Mouse (Mus musculus): ENCODE measurements at regions not wholly inside any gene's neighbourhood (a gene's known extent, or its start where the extent isn't known, plus 50 kb on each side); places are given as distances from the start of the nearest gene placed in this dataset.

DNA sequence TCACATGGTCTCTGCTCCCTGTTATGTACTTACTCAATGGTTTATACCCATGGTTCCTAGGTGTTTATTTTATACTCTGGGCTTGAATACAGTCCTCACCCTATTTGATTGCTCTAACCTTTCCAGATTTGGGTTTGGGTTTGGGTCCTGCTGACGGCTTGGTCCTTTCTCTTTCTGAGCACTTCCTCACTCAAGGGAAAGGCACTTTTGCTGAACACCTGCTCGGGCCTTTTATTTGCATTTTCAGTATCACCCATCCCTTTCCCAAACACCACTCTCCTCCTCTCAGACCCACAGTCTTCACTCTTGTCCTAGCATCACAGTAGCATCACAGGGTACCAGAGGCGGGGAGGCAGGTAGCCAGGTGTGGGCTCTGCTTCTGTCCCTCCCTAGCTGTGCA lies 113.7 kb upstream of the Id2 start:
- Histone ChIP-seq H3K36me3 (ENCODE audit: insufficient read depth, low read length) (no peaks in the 10 kb centered on the region), H3K4me1 (ENCODE audit: insufficient read depth, low read length) (no peaks in the 10 kb centered on the region), H3K27me3 (ENCODE audit: insufficient read depth, low read length) (no peaks in the 10 kb centered on the region), H3K9ac (replicated peaks; ENCODE audit: low read length) (no peak overlapping the region), H3K4me3 (ENCODE audit: low read length) (no peak overlapping the region), H3K4me2 (ENCODE audit: low read depth, low read length) (no peak overlapping the region), H3K9me3 (ENCODE audit: low read length) (no peaks in the 10 kb centered on the region), H3K27ac (no peak overlapping the region)
- ATAC-seq (no peak), DNase-seq (ENCODE audit: low spot score) (no peak)
- WGBS, result 88% methylated on average over 3 of the region's 3 CpGs
- no peak for TF ChIP-seq CTCF (IDR thresholded peaks at IDR 0.05; ENCODE audit: low read depth)

DNA sequence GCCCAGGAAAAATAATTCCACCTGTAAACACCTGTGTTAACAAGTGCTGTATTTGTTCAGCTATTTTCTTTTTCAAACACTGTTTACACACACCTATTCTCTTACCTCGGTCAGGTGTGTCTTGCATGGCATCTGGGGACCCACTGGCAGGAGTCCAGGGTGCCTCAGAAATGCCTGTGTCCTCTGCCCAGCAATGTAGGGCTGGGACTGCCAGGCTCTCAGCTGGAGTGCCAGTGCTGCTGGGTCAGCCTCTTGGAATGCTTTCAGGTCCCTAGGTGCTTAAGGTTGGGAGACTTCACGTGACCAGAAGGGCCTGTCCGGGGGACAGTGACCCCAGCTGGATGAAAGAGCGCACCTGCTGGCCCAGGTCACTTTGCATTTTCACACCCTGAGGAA lies 112.4 kb upstream of the Id2 start:
- Histone ChIP-seq H3K9me3 (ENCODE audit: low read length) (no peaks in the 10 kb centered on the region), H3K9ac (replicated peaks; ENCODE audit: low read length) (no peak overlapping the region), H3K4me3 (ENCODE audit: low read length) (no peak overlapping the region), H3K4me2 (ENCODE audit: low read depth, low read length) (no peak overlapping the region), H3K36me3 (ENCODE audit: insufficient read depth, low read length) (no peaks in the 10 kb centered on the region), H3K27me3 (ENCODE audit: insufficient read depth, low read length) (no peaks in the 10 kb centered on the region), H3K27ac (no peak overlapping the region), H3K4me1 (ENCODE audit: insufficient read depth, low read length) (no peaks in the 10 kb centered on the region)
- DNase-seq (ENCODE audit: low spot score) (no peak), ATAC-seq (no peak)
- TF ChIP-seq CTCF (IDR thresholded peaks at IDR 0.05; ENCODE audit: low read depth), result no peak
- WGBS, result 25% methylated on average over 4 of the region's 4 CpGs

GRCm38 (mm10) chr12:25208670-25209332 lies 111.9 kb upstream of the Id2 start:
- ATAC-seq, result no peak; the same call in 1 of the 2 replicates
- H3K4me3 ChIP-seq (ENCODE audit: low read length), result no peak overlapping the region
- no peak overlapping the region for H3K9ac ChIP-seq (replicated peaks; ENCODE audit: low read length)
- H3K4me1 ChIP-seq (ENCODE audit: insufficient read depth, low read length), result no peaks in the 10 kb centered on the region
- no peaks in the 10 kb centered on the region for H3K36me3 ChIP-seq (ENCODE audit: insufficient read depth, low read length)
- H3K4me2 ChIP-seq (ENCODE audit: low read depth, low read length), result no peak overlapping the region
- no peaks in the 10 kb centered on the region for H3K9me3 ChIP-seq (ENCODE audit: low read length)
- no peak for TF ChIP-seq CTCF (IDR thresholded peaks at IDR 0.05; ENCODE audit: low read depth)
- 34% methylated on average over 11 of the region's 11 CpGs for WGBS
- peak; percentile 23 for DNase-seq (ENCODE audit: low spot score)
- H3K27me3 ChIP-seq (ENCODE audit: insufficient read depth, low read length), result no peaks in the 10 kb centered on the region
- no peak overlapping the region for H3K27ac ChIP-seq

DNA sequence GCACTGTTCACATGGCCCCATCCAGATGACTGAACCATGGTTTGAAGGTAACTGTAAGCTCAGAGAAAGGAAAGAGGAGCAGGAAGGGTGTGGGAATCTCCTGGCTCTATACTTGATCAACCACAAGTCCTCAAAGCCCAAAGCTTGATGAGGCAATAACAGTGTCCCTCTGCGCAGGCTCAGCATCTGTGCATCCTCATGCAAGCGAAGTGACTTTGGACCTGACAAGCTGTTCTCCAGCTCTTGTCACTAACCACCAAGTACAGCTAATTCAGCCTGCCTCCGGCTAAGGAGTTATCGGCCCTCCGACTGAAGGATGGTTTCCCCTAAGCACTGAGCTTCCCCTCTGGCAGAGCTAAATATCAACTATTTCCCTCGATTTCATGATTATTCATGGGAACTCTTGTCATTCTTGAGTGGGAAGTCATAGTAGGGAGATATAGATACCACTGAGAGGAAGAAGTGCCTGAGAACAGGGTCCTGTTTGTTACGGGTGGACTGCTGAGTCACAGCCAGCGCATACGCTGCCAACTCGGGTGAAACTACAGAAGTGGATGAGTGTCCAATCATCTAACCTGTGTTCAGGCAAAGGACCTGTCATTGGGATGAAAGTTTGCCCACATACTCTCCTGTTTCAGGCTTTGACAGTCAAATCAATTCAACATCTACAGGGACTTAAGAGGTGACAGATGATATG lies 106.6 kb upstream of the Id2 start:
- Histone ChIP-seq H3K36me3 (ENCODE audit: insufficient read depth, low read length) (no peaks in the 10 kb centered on the region), H3K27me3 (ENCODE audit: insufficient read depth, low read length) (no peaks in the 10 kb centered on the region), H3K9me3 (ENCODE audit: low read length) (0 out of 2 replicates have a peak, but pooled peaks cover 4% of the 10 kb centered on the region), H3K27ac (no peak overlapping the region), H3K9ac (replicated peaks; ENCODE audit: low read length) (no peak overlapping the region), H3K4me2 (ENCODE audit: low read depth, low read length) (no peak overlapping the region), H3K4me1 (ENCODE audit: insufficient read depth, low read length) (no peaks in the 10 kb centered on the region), H3K4me3 (ENCODE audit: low read length) (no peak overlapping the region)
- DNase-seq (ENCODE audit: low spot score) (no peak), ATAC-seq (no peak)
- WGBS, result 89% methylated on average over 10 of the region's 10 CpGs
- no peak for TF ChIP-seq CTCF (IDR thresholded peaks at IDR 0.05; ENCODE audit: low read depth)

DNA sequence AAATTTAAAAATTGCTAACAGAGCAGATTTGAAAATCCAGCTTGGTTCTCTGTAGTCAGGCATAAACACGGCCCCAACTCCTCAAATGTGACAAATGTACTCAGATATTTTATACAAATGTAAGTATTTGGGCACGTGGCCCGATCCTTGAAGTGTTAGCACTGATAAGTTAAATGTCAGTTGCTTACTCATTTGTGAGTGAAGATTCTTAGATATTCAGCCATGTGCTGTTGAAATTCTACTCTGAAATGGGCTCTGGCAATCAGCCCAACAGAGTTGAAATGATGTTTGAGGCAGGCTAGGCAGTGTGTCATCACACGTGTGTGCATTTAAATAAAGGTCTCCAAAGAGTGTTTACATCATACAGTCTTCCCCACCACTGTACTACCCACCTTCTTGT lies 103.2 kb upstream of the Id2 start:
- no peak for DNase-seq (ENCODE audit: low spot score)
- no peak overlapping the region for H3K4me3 ChIP-seq (ENCODE audit: low read length)
- ATAC-seq, result no peak
- H3K9ac ChIP-seq (replicated peaks; ENCODE audit: low read length), result no peak overlapping the region
- no peaks in the 10 kb centered on the region for H3K36me3 ChIP-seq (ENCODE audit: insufficient read depth, low read length)
- H3K9me3 ChIP-seq (ENCODE audit: low read length), result 0 out of 2 replicates have a peak, but pooled peaks cover 4% of the 10 kb centered on the region
- WGBS, result 87% methylated on average over 4 of the region's 4 CpGs
- no peak for TF ChIP-seq CTCF (IDR thresholded peaks at IDR 0.05; ENCODE audit: low read depth)
- no peaks in the 10 kb centered on the region for H3K27me3 ChIP-seq (ENCODE audit: insufficient read depth, low read length)
- no peak overlapping the region for H3K4me2 ChIP-seq (ENCODE audit: low read depth, low read length)
- no peak overlapping the region for H3K27ac ChIP-seq
- H3K4me1 ChIP-seq (ENCODE audit: insufficient read depth, low read length), result no peaks in the 10 kb centered on the region

DNA sequence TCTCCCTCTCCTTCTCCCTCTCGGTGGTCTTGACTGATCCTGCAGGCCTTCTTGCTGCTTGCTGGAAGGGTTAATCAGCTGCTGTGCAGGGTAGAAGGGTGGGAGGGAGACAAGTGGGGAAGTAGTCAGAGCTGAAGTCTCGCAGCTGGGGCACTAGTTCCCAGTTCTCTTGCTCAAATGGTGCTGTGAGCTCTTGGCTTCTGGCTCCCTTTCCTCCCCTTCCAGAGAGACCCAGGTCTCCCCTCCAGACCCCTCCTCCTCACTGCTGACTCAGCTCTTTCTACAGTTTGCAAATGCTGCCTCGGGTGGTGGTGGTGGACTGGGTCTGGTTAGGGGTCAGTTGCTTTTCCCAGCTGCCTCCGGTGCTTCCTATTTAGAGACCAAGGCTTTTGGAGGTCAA lies 100.8 kb upstream of the Id2 start:
- Histone ChIP-seq H3K27me3 (ENCODE audit: insufficient read depth, low read length) (no peaks in the 10 kb centered on the region), H3K4me2 (ENCODE audit: low read depth, low read length) (no peak overlapping the region), H3K4me3 (ENCODE audit: low read length) (no peak overlapping the region), H3K9me3 (ENCODE audit: low read length) (0 out of 2 replicates have a peak, but pooled peaks cover 4% of the 10 kb centered on the region), H3K4me1 (ENCODE audit: insufficient read depth, low read length) (no peaks in the 10 kb centered on the region), H3K36me3 (ENCODE audit: insufficient read depth, low read length) (no peaks in the 10 kb centered on the region), H3K27ac (no peak overlapping the region), H3K9ac (replicated peaks; ENCODE audit: low read length) (no peak overlapping the region)
- no peak for ATAC-seq
- no peak for DNase-seq (ENCODE audit: low spot score)
- no peak for TF ChIP-seq CTCF (IDR thresholded peaks at IDR 0.05; ENCODE audit: low read depth)
- 30% methylated on average over 4 of the region's 4 CpGs for WGBS

DNA sequence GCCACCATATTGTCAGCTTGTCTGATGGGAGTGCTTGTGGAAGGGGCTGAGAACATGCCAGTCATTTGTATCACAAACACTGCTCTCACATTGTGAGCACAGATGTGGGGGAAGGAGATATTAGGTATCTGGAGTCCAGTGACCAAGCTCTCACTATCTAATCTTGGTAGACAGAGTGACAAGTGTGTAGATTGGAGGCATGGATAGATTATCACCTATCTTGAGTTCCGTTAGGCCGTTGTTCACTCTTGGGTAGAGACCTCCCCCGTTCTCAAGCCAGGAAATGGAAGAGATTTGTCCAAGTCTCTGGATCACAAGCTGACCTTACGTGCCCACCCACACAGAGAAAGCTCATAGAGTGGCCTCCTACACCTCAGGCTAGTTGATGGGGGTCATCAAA lies 99.1 kb upstream of the Id2 start:
- no peak overlapping the region for H3K4me3 ChIP-seq (ENCODE audit: low read length)
- no peak for DNase-seq (ENCODE audit: low spot score)
- no peaks in the 10 kb centered on the region for H3K27me3 ChIP-seq (ENCODE audit: insufficient read depth, low read length)
- H3K4me1 ChIP-seq (ENCODE audit: insufficient read depth, low read length), result no peaks in the 10 kb centered on the region
- WGBS, result 95% methylated on average over 4 of the region's 4 CpGs
- no peaks in the 10 kb centered on the region for H3K36me3 ChIP-seq (ENCODE audit: insufficient read depth, low read length)
- no peak overlapping the region for H3K9ac ChIP-seq (replicated peaks; ENCODE audit: low read length)
- no peak overlapping the region for H3K27ac ChIP-seq
- ATAC-seq, result no peak
- no peak for TF ChIP-seq CTCF (IDR thresholded peaks at IDR 0.05; ENCODE audit: low read depth)
- H3K4me2 ChIP-seq (ENCODE audit: low read depth, low read length), result no peak overlapping the region
- H3K9me3 ChIP-seq (ENCODE audit: low read length), result 0 out of 2 replicates have a peak, but pooled peaks cover 4% of the 10 kb centered on the region
